Mouse (Mus musculus) megakaryocyte, embryonic 14.5 days (primary cell): ENCODE measurements around the gene Rnf213.

Experiments
- FLI1 ChIP-seq: IDR thresholded peaks from 2 replicates; pipeline ENCODE4 v1.6.1; 2012; ENCODE audit warnings: low read length, inconsistent platforms, mixed read lengths
- GATA1 ChIP-seq: IDR thresholded peaks from 3 replicates; pipeline ENCODE4 v1.6.1; 2012; ENCODE audit warnings: mixed read lengths, low read length, inconsistent platforms, borderline replicate concordance

DNA sequence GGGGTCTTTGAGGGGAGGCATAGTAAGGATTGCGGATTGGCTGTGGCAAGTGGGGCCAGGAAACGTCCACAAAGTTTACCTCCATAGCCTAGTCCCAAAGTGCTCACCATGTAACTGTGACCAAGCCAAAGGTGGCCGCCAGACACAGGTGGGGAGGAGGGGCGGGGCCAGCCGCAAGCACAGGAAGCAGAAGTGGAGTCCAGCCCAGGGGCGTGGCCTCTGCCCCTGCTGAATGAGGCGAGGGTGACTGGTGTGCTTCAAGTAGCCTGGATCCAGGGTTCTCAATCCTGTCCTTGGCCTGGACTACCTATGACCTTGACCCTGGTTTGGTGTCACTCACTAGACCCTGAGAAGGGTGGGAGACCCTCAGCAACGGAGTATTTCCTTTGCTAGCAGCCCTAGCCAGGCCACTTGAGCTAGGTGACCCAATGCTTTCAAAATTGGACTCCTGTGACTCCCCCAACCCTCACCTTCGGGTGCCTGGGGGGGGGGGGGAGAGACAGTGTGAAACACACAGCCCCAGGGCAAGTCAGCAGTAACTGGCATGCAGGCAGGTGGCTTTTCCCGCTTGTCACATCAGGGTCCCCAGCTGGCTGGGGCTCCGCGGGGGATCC lies 792 bp upstream of the Rnf213 start:
- TF ChIP-seq GATA1 (no peak), FLI1 (no peak)
